Mouse (Mus musculus) gastrocnemius, postnatal 4 days (tissue): ENCODE measurements at regions not wholly inside any gene's neighbourhood (a gene's known extent, or its start where the extent isn't known, plus 50 kb on each side); places are given as distances from the start of the nearest gene placed in this dataset.
A peak's percentile ranks its signal among the peaks of the same experiment; 100 is the strongest.

Experiments
- DNase-seq, 2 experiments: peaks; one replicate each; pipeline ENCODE4 v3.0.0; 2021 to 2022; ENCODE audit warnings: low spot score in 2 of 2, mixed read lengths in 2 of 2

DNA sequence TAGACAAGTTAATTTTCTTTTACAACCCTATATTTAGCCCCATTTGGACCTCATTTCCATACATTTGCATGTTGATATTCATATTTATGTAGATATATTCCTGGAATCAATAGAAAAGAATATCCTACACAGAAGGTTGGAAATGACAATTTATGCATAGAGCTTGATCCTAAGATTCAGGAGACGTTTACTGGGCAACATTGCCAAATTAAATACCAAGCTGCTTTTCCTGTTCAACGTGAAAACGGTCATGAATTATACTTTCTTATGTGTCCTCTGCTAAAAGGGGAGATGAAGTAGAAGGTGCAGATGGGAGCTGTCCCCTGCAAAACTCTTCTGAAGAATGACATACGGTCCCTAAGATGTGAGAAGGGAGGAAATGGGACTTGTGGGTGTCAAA lies 2888.9 kb upstream of the Lrrc6 start:
- DNase-seq, result no peak

DNA sequence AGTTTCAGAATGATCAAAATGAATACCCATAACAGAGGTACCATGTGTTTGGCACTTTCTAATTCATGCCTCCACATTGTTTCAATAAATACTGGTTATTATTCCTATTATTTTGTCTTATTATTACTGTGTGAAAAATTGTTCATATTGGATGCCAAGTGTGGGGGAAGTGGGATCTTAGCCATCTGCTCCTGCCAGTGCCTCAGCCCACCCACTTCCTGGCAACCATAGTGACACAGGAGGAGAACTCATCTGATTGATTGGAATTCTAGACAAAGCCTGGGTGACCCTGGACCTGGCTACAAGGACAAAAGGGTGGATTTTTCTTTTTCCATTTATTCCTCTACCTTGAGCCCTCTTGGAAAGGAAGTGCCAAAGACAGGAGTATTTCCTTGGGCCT lies 2886.8 kb upstream of the Lrrc6 start:
- DNase-seq, result no peak

DNA sequence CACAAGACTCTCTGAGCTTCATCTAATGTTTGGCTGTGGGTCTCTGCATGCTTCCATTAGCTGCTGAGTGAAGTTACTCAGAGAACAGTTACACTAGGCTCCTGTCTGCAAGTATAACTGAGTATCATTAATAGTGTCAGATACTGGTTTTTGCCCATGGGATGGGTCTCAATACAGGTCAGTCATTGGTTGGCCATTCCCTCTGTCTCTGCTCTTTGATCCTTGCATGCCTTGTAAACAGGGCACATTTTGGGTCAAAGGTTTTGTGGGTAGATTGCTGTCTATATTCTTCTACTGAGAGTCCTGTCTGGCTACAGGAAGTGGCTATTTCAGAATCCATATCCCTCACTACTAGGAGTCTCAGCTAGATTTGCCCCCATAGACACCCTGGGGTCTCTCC lies 2864.7 kb upstream of the Lrrc6 start:
- no peak for DNase-seq

DNA sequence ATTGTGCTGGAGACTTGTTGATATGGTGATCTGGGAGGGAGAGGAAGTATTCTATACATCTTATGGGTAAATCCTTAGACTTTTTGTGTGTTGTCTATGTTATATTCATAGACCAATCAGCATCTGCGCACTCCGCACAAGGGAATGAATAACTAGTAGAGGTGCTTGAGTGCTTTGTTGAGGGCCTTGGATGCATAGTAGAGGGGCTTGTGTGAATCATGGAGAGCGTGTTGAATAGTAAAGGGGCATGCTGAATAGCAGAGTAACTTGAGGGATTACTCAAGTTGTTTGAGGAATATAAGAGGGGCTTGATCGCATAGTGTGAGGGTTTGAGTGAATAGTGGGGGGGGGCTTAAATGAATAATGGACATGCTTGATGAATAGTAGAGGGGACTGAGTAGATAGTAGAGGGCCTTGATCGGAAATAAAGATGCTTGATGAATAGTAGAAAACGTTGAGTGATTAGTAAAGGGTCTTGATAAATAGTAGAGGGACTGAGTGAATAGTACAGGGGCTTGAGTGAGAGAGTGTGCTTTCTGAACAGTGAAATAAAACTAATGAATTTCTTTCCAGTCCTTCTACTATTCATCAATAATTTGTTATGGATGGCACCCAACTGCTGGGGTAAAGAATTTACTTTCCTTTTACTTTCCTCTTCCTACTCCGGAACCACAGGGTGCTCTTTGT lies 2849.5 kb upstream of the Lrrc6 start:
- DNase-seq, result no peak

DNA sequence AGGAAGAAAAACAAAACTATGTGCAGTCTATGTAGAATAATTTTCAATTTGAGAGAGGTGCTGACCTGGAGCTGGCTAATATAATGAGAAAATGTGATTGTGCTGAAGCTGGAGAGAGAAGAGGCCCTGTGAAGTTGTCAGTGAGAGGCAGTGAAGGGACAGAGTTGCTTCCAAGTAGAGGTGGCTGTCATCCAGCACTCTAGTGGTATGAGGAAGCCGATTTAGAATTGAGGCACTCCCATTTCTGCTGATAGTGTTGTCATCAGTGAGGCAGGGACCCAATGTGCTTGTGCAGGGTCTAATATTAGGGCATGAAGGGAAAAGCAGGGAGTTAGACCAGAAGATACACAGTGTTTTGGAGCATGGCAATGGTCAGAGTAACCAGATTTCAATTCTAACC lies 2845.4 kb upstream of the Lrrc6 start:
- DNase-seq, result no peak

DNA sequence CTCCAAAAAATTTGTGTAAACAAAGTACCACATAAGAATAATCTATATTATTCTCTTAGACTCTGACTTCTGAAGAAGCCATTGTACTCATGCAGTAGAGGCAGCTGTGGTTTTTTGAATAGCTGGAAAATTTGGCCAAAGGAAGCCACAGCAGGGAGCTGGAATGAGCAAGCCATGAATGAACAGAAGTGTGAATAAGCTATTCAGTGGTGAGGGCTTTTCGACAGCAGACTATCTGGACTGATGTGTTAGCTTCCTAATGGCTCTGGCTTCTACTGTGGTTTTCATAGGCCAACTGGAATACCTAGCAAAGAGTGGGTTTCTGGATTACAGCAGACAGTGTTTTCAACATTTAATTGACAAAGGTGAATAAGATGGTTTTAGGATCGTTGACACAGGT lies 2842.0 kb upstream of the Lrrc6 start:
- DNase-seq, result no peak

DNA sequence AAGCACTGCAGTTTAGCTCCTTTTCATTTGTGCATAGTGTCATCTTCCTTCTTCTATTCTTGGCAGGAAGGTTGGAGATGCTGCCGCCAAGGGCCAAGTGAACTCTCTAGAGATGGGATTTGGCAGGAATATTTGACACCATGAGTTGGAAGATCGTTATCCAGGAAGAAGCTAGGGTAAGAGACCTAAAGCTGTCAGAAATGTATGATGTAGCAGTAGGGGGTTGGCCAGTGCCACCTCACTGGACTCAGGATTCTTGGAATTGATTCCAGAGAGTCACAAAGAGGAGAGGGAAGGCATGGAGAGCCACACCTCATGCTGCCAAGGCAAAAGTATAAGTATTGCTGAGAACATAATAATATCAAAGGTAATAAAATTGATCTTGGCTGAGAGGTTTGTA lies 2835.8 kb upstream of the Lrrc6 start:
- DNase-seq, result no peak

DNA sequence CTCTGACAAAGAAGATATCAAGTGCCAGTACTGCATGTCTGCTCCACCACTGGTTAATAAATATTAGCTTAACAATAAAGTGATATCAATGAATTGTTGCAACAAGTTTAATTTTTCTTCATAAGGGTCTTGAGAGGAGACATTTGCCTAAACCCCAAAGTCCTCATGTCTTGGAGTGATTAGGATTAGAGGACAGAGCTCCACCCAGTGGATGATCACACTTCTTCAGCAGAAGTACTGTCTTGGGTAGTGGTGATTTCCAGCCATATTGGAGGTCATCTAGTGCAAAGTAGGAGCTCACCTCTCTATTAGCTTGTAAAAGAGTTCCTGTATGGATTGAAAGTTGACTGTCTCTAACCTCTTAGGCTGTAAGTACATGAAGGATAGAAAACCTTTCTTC lies 2825.8 kb upstream of the Lrrc6 start:
- no peak for DNase-seq

DNA sequence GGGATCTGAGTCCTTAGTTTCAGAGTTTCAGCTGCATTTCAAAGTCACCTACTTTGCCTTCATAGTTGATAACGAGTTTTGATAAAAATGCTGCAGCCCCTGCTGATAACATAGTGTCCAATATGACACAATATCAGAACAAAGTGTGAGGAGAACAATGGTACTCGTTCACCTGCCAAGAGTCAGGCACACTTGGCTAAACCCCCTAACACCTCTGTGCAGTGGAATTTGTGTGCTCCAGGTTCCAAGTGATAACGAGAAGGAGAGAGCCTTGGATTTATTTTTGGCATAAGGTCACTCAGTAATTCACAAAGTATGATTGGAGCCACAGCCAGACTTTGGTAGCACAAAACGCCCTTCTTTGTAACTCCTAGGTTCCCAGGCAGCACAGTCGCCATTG lies 2802.4 kb upstream of the Lrrc6 start:
- no peak for DNase-seq

DNA sequence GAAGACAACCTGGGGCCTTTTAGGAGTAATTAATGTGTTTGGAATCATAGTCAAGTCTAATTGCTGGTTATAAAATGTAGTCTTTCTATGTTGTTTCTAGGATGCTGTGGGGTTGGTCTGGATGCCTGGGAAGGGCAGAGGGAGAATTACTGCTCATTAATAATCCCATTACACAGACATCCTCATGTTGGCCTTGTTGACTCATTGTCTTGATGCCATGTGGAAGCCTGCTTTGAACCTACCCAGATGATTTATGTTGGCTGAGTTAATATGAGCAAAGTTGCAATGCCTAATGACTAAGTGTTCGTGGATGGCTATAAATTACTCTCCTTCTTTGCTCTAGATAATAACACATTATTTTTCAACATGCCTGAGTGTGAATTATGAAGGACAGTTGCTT lies 2790.6 kb upstream of the Lrrc6 start:
- DNase-seq, result no peak

DNA sequence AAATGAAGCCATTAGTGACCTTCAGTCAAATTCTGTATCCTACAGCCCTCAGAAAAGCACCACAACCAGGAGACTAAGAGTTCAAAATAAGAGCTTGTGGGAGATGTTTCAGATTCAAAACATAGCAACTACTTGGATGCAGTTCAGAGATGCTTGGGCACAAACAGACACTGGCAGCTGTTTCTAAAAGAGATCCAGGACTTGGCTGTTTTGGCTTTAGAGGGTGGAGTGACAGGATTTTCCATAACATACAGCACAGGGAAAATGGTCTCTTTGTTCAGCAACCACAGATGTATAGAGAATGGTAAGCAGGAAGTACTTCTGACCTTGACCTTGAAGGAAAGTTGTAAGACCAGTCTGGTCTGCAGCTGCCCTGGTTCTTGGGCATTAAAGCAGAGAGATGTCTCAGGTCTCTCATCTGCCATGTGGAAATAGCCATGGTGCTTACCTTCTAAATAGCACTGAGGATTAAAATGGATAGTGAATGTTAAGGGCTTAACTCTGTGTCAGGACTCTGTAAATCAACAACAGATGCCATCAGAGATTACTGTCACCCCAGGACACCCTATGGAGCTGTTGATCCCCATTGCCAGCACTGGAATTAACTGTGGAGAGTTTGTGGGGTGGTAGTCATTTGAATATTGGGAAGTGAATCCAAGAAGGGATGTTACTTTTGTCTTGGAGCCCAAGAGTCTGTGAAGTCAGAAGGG lies 2775.0 kb upstream of the Lrrc6 start:
- DNase-seq, result no peak

DNA sequence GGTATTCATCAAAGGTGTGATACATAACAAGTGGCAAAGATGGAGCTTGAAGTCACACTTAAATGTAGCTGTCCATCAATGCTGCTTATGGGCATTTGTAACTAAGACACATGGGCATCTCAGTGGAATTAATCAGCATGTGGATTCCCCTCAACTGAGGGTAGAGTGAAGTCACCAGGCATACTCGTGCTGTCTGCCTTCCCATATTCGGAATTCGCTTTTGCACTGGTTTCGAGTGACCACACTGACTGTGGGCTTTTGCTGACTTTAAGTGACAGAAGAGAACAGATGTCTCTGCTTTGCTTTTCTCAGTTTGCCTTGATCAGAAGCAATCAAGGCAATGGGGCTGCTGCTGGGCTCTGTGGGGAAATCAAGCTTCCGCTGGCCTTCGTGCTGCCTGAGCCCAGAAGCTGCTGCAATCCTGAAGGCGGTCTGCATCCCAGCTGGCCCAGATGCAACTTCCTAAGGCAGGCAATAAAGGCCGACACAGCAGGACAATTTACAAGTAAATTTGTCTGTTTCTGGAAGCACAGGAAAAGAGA lies 2773.6 kb upstream of the Lrrc6 start:
- DNase-seq, result peak in 1 of 2 experiments; percentile 9

DNA sequence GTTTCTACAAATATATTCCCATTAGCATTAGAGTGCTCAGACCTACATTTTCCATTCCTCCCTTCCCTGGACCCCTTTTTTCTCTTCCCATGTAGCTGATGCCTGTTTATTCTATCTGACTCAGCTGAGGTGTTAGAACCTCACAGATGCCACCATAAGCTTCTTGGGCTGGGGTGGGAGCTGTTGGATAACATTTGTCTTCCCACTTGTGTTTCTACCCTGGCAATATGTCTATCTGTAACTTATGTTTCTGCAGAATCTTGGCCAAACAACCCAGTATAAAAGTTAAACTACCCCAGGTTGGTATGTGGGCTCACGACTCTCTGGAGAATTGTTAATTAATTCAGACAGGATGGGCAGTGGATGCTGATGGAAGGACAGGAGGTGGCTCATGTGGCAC lies 2772.8 kb upstream of the Lrrc6 start:
- DNase-seq, result no peak

DNA sequence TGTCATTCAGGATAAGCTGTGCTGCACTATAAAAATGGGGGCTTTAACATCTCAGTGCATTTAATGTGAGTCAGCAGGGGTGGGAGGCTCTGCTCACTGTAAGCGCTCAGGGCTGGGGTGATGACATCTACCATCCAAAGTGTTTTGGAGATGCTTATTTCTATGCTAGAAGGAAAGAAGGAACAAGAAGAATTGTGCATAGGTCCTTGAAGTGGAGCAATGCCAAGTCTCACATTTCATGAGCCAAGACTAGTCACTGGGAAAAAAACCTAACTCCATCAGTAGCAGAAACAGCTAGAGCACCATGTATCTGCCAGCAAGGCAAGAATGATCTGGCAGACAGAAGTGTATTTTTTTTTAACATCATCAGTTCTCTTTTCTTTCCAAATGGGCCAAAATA lies 2761.2 kb upstream of the Lrrc6 start:
- no peak for DNase-seq

DNA sequence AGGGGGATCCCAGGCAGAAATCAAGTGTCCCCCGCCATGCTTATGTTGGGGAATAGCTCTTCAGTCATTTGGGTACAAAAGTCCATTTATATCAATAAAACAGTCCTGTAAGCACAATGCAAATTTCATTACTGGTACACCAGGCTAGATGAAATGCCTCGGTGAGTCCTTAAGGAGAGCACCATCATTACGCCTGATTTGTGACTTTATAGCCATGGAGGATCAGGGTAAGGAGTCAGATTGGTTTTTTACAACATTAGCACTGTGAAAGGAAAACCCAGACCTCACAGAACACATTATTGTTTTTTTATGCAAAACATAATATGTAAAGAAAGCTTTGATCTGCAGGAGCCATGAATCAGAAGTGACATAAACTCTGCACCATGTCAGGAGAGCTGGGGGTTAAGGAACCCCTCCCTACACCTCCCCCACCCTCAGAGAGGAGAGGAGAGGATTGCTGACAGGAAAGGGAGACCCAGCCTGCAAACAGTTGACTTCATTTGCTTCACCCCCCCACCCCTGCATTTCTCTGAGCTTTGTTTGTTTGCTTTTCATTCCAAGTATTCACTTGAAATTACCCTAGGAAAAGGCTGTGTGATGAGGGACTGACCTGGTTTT lies 2756.6 kb upstream of the Lrrc6 start:
- no peak for DNase-seq

DNA sequence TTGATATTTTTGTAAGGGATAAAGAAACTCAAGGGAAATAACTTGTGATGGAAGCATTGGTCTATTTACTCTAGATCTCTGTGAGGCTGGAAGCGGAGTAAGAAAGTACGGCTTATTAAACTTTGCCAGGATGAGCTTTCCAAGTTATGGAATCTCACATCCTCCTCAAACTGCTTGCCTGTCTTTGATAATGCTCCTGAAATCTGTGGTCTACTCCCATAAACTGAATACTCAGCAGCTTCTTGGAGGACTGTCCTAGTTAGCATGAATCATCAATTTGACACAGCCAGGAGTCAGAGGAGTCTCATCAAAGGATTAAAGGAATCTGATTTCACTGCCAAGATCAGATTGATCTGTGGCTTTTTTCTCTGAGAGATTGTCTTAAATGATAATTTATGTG lies 2753.0 kb upstream of the Lrrc6 start:
- no peak for DNase-seq

DNA sequence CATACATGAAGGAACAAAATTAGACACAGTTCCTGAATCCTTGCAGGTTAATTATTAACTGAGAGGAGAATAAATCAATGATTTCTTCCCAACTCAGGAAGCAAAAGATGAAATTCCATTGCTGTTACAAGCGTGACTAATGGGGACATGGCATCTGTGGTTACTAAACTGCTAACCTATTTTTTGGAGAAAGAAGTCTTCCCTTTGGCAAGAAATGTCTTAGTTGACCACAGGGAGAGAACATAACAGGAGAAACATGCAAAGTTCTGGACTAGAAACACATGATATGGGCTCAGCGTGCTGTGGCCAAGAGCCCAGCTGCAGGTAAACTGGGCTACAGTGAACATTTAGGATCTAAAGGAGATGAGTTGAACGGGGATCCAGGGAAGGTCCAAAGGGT lies 2751.4 kb upstream of the Lrrc6 start:
- DNase-seq, result no peak

DNA sequence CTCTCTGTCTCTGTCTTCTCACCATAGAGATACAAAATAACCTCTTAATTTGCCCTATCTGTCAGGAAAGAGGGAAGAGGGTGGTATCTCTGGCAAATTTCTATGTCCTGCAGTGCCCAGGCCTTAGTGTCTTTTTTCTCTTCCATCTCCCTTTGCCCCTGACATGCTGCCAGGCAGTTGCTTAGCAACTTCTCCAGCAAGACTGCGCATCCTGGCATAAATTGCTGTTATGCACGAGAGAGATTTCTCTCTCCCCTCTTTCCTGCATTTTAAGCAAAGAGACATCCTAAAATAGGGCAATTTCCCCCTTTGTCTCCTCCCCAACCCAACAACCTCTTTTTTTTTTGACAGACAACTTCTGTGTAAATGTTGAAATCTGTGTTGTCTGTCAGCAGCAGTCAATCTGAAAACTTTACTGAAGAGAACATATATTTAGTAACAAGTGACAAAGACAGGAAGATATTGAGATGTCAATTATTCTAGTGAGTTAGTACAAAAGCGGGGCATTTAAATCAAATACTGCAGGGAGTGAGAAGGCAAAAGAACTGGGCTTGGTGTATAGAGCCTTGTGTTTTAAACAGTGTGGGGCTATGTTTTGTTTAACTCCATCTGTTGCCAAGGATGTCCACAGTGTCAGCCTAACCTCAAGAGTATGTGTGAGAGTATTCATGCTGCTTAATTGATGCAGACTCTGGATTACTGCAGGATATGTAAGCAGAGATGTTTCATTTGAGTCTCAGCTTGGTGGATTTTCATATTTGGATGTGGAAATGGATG lies 2745.7 kb upstream of the Lrrc6 start:
- DNase-seq, result no peak

DNA sequence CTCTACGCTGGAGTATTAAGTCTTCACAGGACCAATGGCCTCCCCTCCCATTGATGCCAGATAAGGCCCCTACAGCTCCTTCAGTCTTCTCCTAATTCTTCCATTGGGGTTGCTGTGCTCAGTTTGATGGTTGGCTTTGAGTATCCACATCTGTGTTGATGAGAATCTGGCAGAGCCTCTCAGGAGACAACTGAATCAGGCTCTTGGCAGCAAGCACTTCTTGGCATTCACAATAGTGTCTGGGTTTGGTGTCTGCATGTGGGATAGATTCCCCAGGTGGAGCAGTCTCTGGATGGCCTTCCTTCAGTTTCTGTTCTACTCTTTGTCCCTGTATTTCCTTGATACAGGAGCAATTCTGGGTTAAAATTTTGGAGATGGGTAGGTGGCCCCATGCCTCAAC lies 2734.6 kb upstream of the Lrrc6 start:
- DNase-seq, result no peak

DNA sequence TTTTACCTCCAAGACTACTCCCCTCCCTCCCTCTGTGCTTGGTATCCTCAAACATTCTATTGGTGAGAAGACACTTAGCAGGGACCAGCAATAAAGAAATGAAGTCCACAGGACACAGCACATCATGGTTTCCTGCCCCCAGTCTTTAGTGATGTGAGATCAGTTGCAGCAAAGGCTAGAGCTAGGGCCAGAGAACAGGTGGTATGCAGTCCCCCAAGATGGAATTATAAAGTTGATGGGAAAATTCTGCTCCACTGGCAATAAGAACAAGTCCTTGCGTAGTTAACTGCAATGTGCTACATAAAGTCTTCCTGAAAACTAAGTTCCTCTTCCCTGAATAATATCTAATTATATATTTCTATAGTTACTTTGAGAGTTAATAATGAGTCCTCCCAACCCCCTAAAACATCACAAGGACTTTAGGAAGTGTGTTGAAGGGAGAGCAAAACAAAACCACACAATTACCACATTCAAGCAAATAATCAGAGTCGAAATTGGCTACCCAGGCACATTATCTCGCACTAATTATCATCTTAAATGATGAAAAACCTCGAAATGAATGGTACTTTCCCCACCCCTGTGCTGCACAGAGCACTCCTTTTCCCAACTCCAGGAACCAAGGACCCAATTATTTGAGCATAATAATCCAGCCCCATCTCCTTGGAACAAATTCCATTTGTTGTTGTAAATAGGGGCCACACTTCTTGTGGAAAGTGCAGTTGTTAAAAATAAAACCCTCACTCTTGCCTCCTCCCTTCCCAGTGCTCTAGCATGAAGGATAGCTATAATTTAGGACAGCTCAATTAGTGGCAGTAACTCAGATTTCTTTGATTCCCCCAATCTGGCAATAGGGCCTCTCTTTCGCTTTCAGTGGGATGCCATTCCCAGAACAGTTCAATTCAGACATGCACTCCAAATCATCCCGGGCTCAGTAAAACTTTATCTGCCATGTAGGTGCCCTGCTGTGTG lies 2724.2 kb upstream of the Lrrc6 start:
- no peak for DNase-seq

DNA sequence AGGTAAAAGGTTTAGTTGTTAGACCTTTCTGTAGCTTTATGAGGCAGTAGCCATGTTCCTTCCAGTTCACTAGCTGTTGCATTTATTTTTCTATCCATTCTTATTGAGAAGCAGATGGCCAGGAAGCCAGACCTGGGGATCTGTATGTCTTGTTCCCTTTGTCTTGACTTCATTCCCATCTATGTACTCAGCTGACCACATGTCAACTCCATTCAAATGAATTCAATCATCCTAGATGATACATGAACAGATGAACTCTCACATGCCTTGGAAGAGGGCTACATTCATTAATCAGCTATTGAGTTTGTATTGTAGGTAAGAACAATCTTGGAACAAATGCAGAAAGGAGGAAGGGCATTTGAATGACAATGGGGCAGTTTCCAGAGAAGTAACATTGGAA lies 2722.7 kb upstream of the Lrrc6 start:
- DNase-seq, result no peak
